10 mouse cellular contexts compared by ENCODE assay signal in genomic region chr10:75832272-75832895, GRCm38 (mm10). TPM values are rescaled to one million over a fixed set of nuclear protein-coding genes. Genes with fewer than 3 reads are reported as not detected.
A peak's percentile ranks its signal among the peaks of the same experiment; 100 is the strongest.
DNase-seq lines count a peak whose midpoint lies in the region; ATAC-seq lines count a peak whose summit lies in the region.
"Had no signal": no experiment of that assay in that cellular context is flagged by ENCODE, and none has a peak within 500 bp of the region (broad histone marks: within the 10 kb centered on the region; RNA-seq: fewer than 3 reads in every experiment).

No protein-coding gene starts in this region.

- no peaks in the 10 kb centered on the region for H3K9me3 ChIP-seq in kidney, embryonic 15.5 days (replicated peaks)
- H3K9me3 ChIP-seq in hindbrain, embryonic 13.5 days = no peaks in the 10 kb centered on the region
- H3K9me3 ChIP-seq: embryonic facial prominence, embryonic 15.5 days; lung, embryonic 15.5 days had no signal

- no peak overlapping the region for H3K4me2 ChIP-seq in kidney, embryonic 15.5 days
- H3K4me2 ChIP-seq in hindbrain, embryonic 13.5 days = no peak overlapping the region
- H3K4me2 ChIP-seq: embryonic facial prominence, embryonic 15.5 days had no signal

- H3K9ac ChIP-seq in kidney, embryonic 15.5 days = no peak overlapping the region
- H3K9ac ChIP-seq in hindbrain, embryonic 13.5 days = no peak overlapping the region
- H3K9ac ChIP-seq: embryonic facial prominence, embryonic 15.5 days had no signal

- no peaks in the 10 kb centered on the region for H3K36me3 ChIP-seq in kidney, embryonic 15.5 days
- no peaks in the 10 kb centered on the region for H3K36me3 ChIP-seq in hindbrain, embryonic 13.5 days
- H3K36me3 ChIP-seq: embryonic facial prominence, embryonic 15.5 days; lung, embryonic 15.5 days had no signal

- WGBS in kidney, embryonic 15.5 days = 71% methylated on average over 13 of the region's 13 CpGs
- 66% methylated on average over 13 of the region's 13 CpGs for WGBS in hindbrain, embryonic 13.5 days

- no peaks in the 10 kb centered on the region for H3K27me3 ChIP-seq in kidney, embryonic 15.5 days
- H3K27me3 ChIP-seq in hindbrain, embryonic 13.5 days = peaks cover 35% of the 10 kb centered on the region
- H3K27me3 ChIP-seq: lung, embryonic 15.5 days had no signal

- DNase-seq in kidney, adult 18-20 months = peak; percentile 83
- peak; percentile 90 for DNase-seq in ES-CJ7 (ENCODE audit: low read depth, low spot score)
- DNase-seq in c-Kit-positive CD71-positive TER-119-positive erythroid progenitor cells, embryonic 14.5 days (ENCODE audit: low spot score) = peak; percentile 63
- peak; percentile 57 to 67 for DNase-seq in heart, adult 9 months (ENCODE audit: low spot score in 2 of 2)
- DNase-seq in lung, adult 18-20 months = peak; percentile 85 to 87
- DNase-seq in spleen, postnatal 36 days (ENCODE audit: low spot score in 2 of 2) = peak; percentile 64 to 73

- H3K27ac ChIP-seq in kidney, embryonic 15.5 days = no peak overlapping the region
- H3K27ac ChIP-seq in hindbrain, embryonic 13.5 days = no peak overlapping the region
- H3K27ac ChIP-seq: embryonic facial prominence, embryonic 15.5 days had no signal

- H3K4me3 ChIP-seq in kidney, embryonic 15.5 days (replicated peaks) = no peak overlapping the region
- no peak overlapping the region for H3K4me3 ChIP-seq in hindbrain, embryonic 13.5 days
- H3K4me3 ChIP-seq: embryonic facial prominence, embryonic 15.5 days had no signal

- peaks cover 49% of the 10 kb centered on the region for H3K4me1 ChIP-seq in kidney, embryonic 15.5 days
- H3K4me1 ChIP-seq in hindbrain, embryonic 13.5 days (replicated peaks) = peaks cover 32% of the 10 kb centered on the region

- no peak for ATAC-seq in kidney, embryonic 15.5 days (replicated peaks; ENCODE audit: low FRiP score)
- no peak for ATAC-seq in hindbrain, embryonic 13.5 days (ENCODE audit: low FRiP score)

RNA-seq across cellular contexts. Expression of gene Gstt2, which starts 4.8 kb away (rescaled TPM):
- polyA plus RNA-seq in kidney, embryonic 15.5 days (2015; fragmentation: Nextera tagmentation; extraction: Ambion mirVana) = 38.2 and 39.6 TPM in 2 replicates
- polyA plus RNA-seq in hindbrain, embryonic 13.5 days (2015; fragmentation: Nextera tagmentation; extraction: Ambion mirVana) = 6.9 and 7.1 TPM in 2 replicates

RNA-seq across cellular contexts. Expression of gene Gstt4, which starts 10.0 kb away (rescaled TPM):
- polyA plus RNA-seq in kidney, embryonic 15.5 days (2015; fragmentation: Nextera tagmentation; extraction: Ambion mirVana) = not detected in 2 replicates
- not detected in 2 replicates for polyA plus RNA-seq in hindbrain, embryonic 13.5 days (2015; fragmentation: Nextera tagmentation; extraction: Ambion mirVana)
- polyA plus RNA-seq: embryonic facial prominence, embryonic 15.5 days; lung, embryonic 15.5 days had no signal

RNA-seq across cellular contexts. Expression of gene Mif, which starts 27.7 kb away (rescaled TPM):
- 2,032 and 2,056 TPM in 2 replicates for polyA plus RNA-seq in kidney, embryonic 15.5 days (2015; fragmentation: Nextera tagmentation; extraction: Ambion mirVana)
- 1,531 and 1,576 TPM in 2 replicates for polyA plus RNA-seq in hindbrain, embryonic 13.5 days (2015; fragmentation: Nextera tagmentation; extraction: Ambion mirVana)

RNA-seq across cellular contexts. Expression of gene Gstt1, which starts 34.0 kb away (rescaled TPM):
- polyA plus RNA-seq in kidney, embryonic 15.5 days (2015; fragmentation: Nextera tagmentation; extraction: Ambion mirVana) = 12.6 and 15.8 TPM in 2 replicates
- 7.2 and 7.7 TPM in 2 replicates for polyA plus RNA-seq in hindbrain, embryonic 13.5 days (2015; fragmentation: Nextera tagmentation; extraction: Ambion mirVana)

RNA-seq across cellular contexts. Expression of gene Gstt3, which starts 51.2 kb away (rescaled TPM):
- polyA plus RNA-seq in kidney, embryonic 15.5 days (2015; fragmentation: Nextera tagmentation; extraction: Ambion mirVana) = 42.2 and 43.8 TPM in 2 replicates
- polyA plus RNA-seq in hindbrain, embryonic 13.5 days (2015; fragmentation: Nextera tagmentation; extraction: Ambion mirVana) = 0.91 and 1.1 TPM in 2 replicates
